In genomic region chr6:125851196-125851595, GRCm38 (mm10) we compare ENCODE assay signal across 21 mouse cellular contexts.
A peak's percentile ranks its signal among the peaks of the same experiment; 100 is the strongest.
DNase-seq lines count a peak whose midpoint lies in the region; TF ChIP-seq lines count a peak whose summit lies in the region.
"Had no signal": no experiment of that assay in that cellular context is flagged by ENCODE, and none has a peak within 500 bp of the region (broad histone marks: within the 10 kb centered on the region; RNA-seq: fewer than 3 reads in every experiment).

No protein-coding gene starts in this region.

- intact Hi-C loops in left cerebral cortex, postnatal 25 days (cut with DNase I) = no loop called here
- intact Hi-C loops in left cerebral cortex, adult 2 months (cut with DNase I) = no loop called here

- peak; percentile 55 to 65 for DNase-seq in layer of hippocampus, adult 2 months (ENCODE audit: low spot score in 2 of 2)
- DNase-seq in layer of hippocampus, adult 9-10 months (ENCODE audit: low spot score) = no peak
- DNase-seq in left cerebral cortex, postnatal 25 days (ENCODE audit: low spot score in 2 of 2) = peak; percentile 5 to 13
- DNase-seq in left cerebral cortex, adult 2 months (ENCODE audit: extremely low spot score in 1 of 2, low spot score in 2 of 2) = no peak
- DNase-seq in brain, adult 2 months (ENCODE audit: low read depth, low spot score) = peak; percentile 60
- peak; percentile 29 for DNase-seq in telencephalon, adult 2 months (ENCODE audit: low read depth, low spot score)
- DNase-seq: adrenal gland, adult 8-10 months; adrenal gland, postnatal 25 days; cerebellum, adult 18-20 months; cerebellum, adult 9-10 months; cerebellum, postnatal 14 days; gastrocnemius, postnatal 10 days; gastrocnemius, postnatal 36 days; heart, postnatal 10 days; heart, postnatal 36 days had no signal

- H3K4me3 ChIP-seq in layer of hippocampus, adult 2 months = no peak overlapping the region
- H3K4me3 ChIP-seq in left cerebral cortex, adult 2 months = no peak overlapping the region
- H3K4me3 ChIP-seq: forebrain, embryonic 10.5 days; forebrain, embryonic 13.5 days; heart, embryonic 12.5 days; heart, embryonic 15.5 days; hindbrain, embryonic 10.5 days; hindbrain, embryonic 13.5 days had no signal

- H3K27ac ChIP-seq in layer of hippocampus, adult 2 months = no peak overlapping the region
- H3K27ac ChIP-seq in left cerebral cortex, adult 2 months = no peak overlapping the region
- H3K27ac ChIP-seq: forebrain, embryonic 10.5 days; forebrain, embryonic 13.5 days; heart, embryonic 15.5 days; hindbrain, embryonic 10.5 days; hindbrain, embryonic 13.5 days had no signal

- no peak for TF ChIP-seq CTCF in layer of hippocampus, adult 2 months (conservative IDR thresholded peaks at IDR 0.05)
- no peak for TF ChIP-seq CTCF in left cerebral cortex, adult 2 months (IDR thresholded peaks at IDR 0.05)

Comparison
In these comparisons a context has a peak if more than half of its experiments do, and no peak if none do; other contexts are left out.
1. DNase-seq: peak in layer of hippocampus, adult 2 months (2 of 2), left cerebral cortex, postnatal 25 days (2 of 2), brain, adult 2 months (single experiment) and telencephalon, adult 2 months (single experiment); none in layer of hippocampus, adult 9-10 months (single experiment) and left cerebral cortex, adult 2 months (0 of 2).